Mouse (Mus musculus) midbrain, embryonic 14.5 days (tissue): ENCODE results near the gene Gm29666. TPM values are rescaled to one million over a fixed set of nuclear protein-coding genes. Genes with fewer than 3 reads are reported as not detected.
A peak's percentile ranks its signal among the peaks of the same experiment; 100 is the strongest.

Experiments used
- ATAC-seq: fragments of 200-750 bp; cut with Nextera tagmentation; 2 replicates; pipeline ENCODE4 v1.8.0; 2017; ENCODE audit warnings: moderate number of reproducible peaks, moderate library complexity; ENCODE audit not compliant: low FRiP score, low TSS enrichment
- DNase-seq: peaks from one replicate; pipeline ENCODE4 v3.0.0-alpha.2; 2015
- H3K27ac ChIP-seq: fragments of 300-500 bp; sonication (generic); replicated peaks from 2 replicates; pipeline ENCODE4 v1.5.1; 2014; ENCODE audit warnings: mild to moderate bottlenecking, low read depth, low read length, moderate library complexity
- H3K27me3 ChIP-seq: fragments of 300-500 bp; sonication (generic); 2 replicates; pipeline ENCODE4 v1.6.1; 2014; ENCODE audit warnings: low read length, control low read depth, mixed read lengths; ENCODE audit not compliant: control insufficient read depth, insufficient read depth
- H3K36me3 ChIP-seq: fragments of 300-500 bp; sonication (generic); 2 replicates; pipeline ENCODE4 v1.6.1; 2014; ENCODE audit warnings: low read length, control low read depth; ENCODE audit not compliant: control insufficient read depth, insufficient read depth
- H3K4me1 ChIP-seq: fragments of 300-500 bp; sonication (generic); 2 replicates; pipeline ENCODE4 v1.6.1; 2014; ENCODE audit warnings: mild to moderate bottlenecking, antibody characterized with exemption, low read length, control low read depth; ENCODE audit not compliant: control insufficient read depth, insufficient read depth
- H3K4me2 ChIP-seq: fragments of 300-500 bp; sonication (generic); 2 replicates; pipeline ENCODE4 v1.6.1; 2014; ENCODE audit warnings: mild to moderate bottlenecking, low read length, moderate library complexity
- H3K4me3 ChIP-seq: fragments of 300-500 bp; sonication (generic); replicated peaks from 2 replicates; pipeline ENCODE4 v1.5.1; 2014; ENCODE audit warnings: low read depth, low read length
- H3K9ac ChIP-seq: fragments of 300-500 bp; sonication (generic); replicated peaks from 2 replicates; pipeline ENCODE4 v1.6.1; 2014; ENCODE audit warnings: mild to moderate bottlenecking, low read length, moderate library complexity
- H3K9me3 ChIP-seq: fragments of 300-500 bp; sonication (generic); 2 replicates; pipeline ENCODE4 v1.6.1; 2016; ENCODE audit warnings: low read length, control low read depth, mixed read lengths; ENCODE audit not compliant: control insufficient read depth
- WGBS: fragments of 180-500 bp; shearing (Covaris S2); extraction: QIAGEN DNeasy Blood & Tissue Kit; methylation state at CpG from one replicate; pipeline ENCODE4 v1.1.7; 2014; 5-methylcytosine and 5-hydroxymethylcytosine counted together
- polyA plus RNA-seq: library from polyadenylated mRNA; unstranded; fragments of >200 nt; fragmentation: Nextera tagmentation; extraction: Ambion mirVana; gene quantifications from 2 replicates; pipeline ENCODE4 v1.2.1, GENCODE M21; 2014

The Gm29666 gene
- 0.46 and 0.51 TPM in 2 replicates for polyA plus RNA-seq

- Histone ChIP-seq H3K27ac (no peak within 1 kb of the TSS), H3K27me3 (no peaks in the 10 kb centered on the region), H3K9me3 (no peaks in the 10 kb centered on the region), H3K4me3 (no peak within 1 kb of the TSS), H3K4me2 (no peak within 1 kb of the TSS), H3K9ac (no peak within 1 kb of the TSS), H3K4me1 (peaks cover 5% of the 10 kb centered on the region), H3K36me3 (no peaks in the 10 kb centered on the region)
- ATAC-seq (no peak), DNase-seq (no peak)
- WGBS, result 98% methylated on average over 3 of the region's 3 CpGs
These were observed at the start of gene Gm29666 for GRCm38 (mm10) chr15:84919938-84920337. TSS of gene Gm29666 (minus strand) at chr15:84920038.

- 90% methylated on average over 4 of the region's 4 CpGs for WGBS
- Histone ChIP-seq H3K4me3 (no peak overlapping the region), H3K27me3 (no peaks in the 10 kb centered on the region), H3K36me3 (0 out of 2 replicates have a peak, but pooled peaks cover 7% of the 10 kb centered on the region), H3K9ac (no peak overlapping the region), H3K9me3 (no peaks in the 10 kb centered on the region), H3K27ac (no peak overlapping the region), H3K4me2 (no peak overlapping the region), H3K4me1 (peaks cover 8% of the 10 kb centered on the region)
- ATAC-seq (no peak), DNase-seq (no peak)
These were observed 48.7 kb upstream of the Gm29666 start for GRCm38 (mm10) chr15:84968534-84968933.

- no peaks in the 10 kb centered on the region for H3K9me3 ChIP-seq
- no peak overlapping the region for H3K4me2 ChIP-seq
- no peaks in the 10 kb centered on the region for H3K27me3 ChIP-seq
- H3K36me3 ChIP-seq, result 0 out of 2 replicates have a peak, but pooled peaks cover 7% of the 10 kb centered on the region
- no peak overlapping the region for H3K27ac ChIP-seq
- ATAC-seq (no peak), DNase-seq (peak; percentile 44)
- no peak overlapping the region for H3K9ac ChIP-seq
- H3K4me3 ChIP-seq, result no peak overlapping the region
- WGBS, result 71% methylated on average over 7 of the region's 7 CpGs
- H3K4me1 ChIP-seq, result peaks cover 5% of the 10 kb centered on the region
These were observed 45.9 kb upstream of the Gm29666 start for GRCm38 (mm10) chr15:84965575-84966360.

GRCm38 (mm10) chr15:84964771-84965170, 44.9 kb upstream of the Gm29666 start:
- H3K27ac ChIP-seq, result no peak overlapping the region
- H3K4me1 ChIP-seq, result peaks cover 10% of the 10 kb centered on the region
- no peak overlapping the region for H3K4me2 ChIP-seq
- H3K4me3 ChIP-seq, result no peak overlapping the region
- H3K27me3 ChIP-seq, result no peaks in the 10 kb centered on the region
- no peaks in the 10 kb centered on the region for H3K9me3 ChIP-seq
- DNase-seq (no peak), ATAC-seq (no peak)
- peaks cover 6% of the 10 kb centered on the region; the same call in 1 of the 2 replicates for H3K36me3 ChIP-seq
- WGBS, result 81% methylated on average over 5 of the region's 5 CpGs
- no peak overlapping the region for H3K9ac ChIP-seq

GRCm38 (mm10) chr15:84962518-84962917, 42.7 kb upstream of the Gm29666 start:
- Histone ChIP-seq H3K4me2 (no peak overlapping the region), H3K4me1 (peaks cover 17% of the 10 kb centered on the region), H3K9ac (no peak overlapping the region), H3K27me3 (no peaks in the 10 kb centered on the region), H3K36me3 (peaks cover 14% of the 10 kb centered on the region; the same call in 1 of the 2 replicates), H3K27ac (no peak overlapping the region), H3K9me3 (no peaks in the 10 kb centered on the region), H3K4me3 (no peak overlapping the region)
- 91% methylated on average over 2 of the region's 2 CpGs for WGBS
- ATAC-seq (no peak), DNase-seq (no peak)

GRCm38 (mm10) chr15:84960692-84961091, 40.9 kb upstream of the Gm29666 start:
- no peaks in the 10 kb centered on the region for H3K9me3 ChIP-seq
- peak overlapping the region; percentile 37 for H3K4me2 ChIP-seq
- H3K4me1 ChIP-seq, result peaks cover 17% of the 10 kb centered on the region
- 20% methylated on average over 8 of the region's 8 CpGs for WGBS
- peak overlapping the region; percentile 31; the same call in 1 of the 2 replicates for H3K9ac ChIP-seq
- H3K36me3 ChIP-seq, result peaks cover 19% of the 10 kb centered on the region; the same call in 1 of the 2 replicates
- H3K4me3 ChIP-seq, result no peak overlapping the region; the same call in 1 of the 2 replicates
- DNase-seq (peak; percentile 63), ATAC-seq (no peak)
- H3K27ac ChIP-seq, result peak overlapping the region; percentile 64
- no peaks in the 10 kb centered on the region for H3K27me3 ChIP-seq

GRCm38 (mm10) chr15:84959891-84960290, 40.1 kb upstream of the Gm29666 start:
- WGBS, result 88% methylated on average over 6 of the region's 6 CpGs
- peaks cover 17% of the 10 kb centered on the region for H3K4me1 ChIP-seq
- H3K9ac ChIP-seq, result peak overlapping the region; percentile 31; the same call in 1 of the 2 replicates
- H3K4me2 ChIP-seq, result no peak overlapping the region
- no peaks in the 10 kb centered on the region for H3K9me3 ChIP-seq
- no peak for ATAC-seq
- peaks cover 26% of the 10 kb centered on the region for H3K36me3 ChIP-seq
- no peaks in the 10 kb centered on the region for H3K27me3 ChIP-seq
- H3K27ac ChIP-seq, result no peak overlapping the region
- DNase-seq, result no peak
- no peak overlapping the region for H3K4me3 ChIP-seq

- H3K4me1 ChIP-seq, result peaks cover 17% of the 10 kb centered on the region
- no peaks in the 10 kb centered on the region for H3K27me3 ChIP-seq
- peaks cover 42% of the 10 kb centered on the region for H3K36me3 ChIP-seq
- no peak overlapping the region for H3K27ac ChIP-seq
- no peak for DNase-seq
- no peak overlapping the region for H3K4me3 ChIP-seq
- ATAC-seq, result no peak
- no peak overlapping the region for H3K9ac ChIP-seq
- no peaks in the 10 kb centered on the region for H3K9me3 ChIP-seq
- 89% methylated on average over 3 of the region's 3 CpGs for WGBS
- no peak overlapping the region for H3K4me2 ChIP-seq
These were observed 38.5 kb upstream of the Gm29666 start for GRCm38 (mm10) chr15:84958331-84958730.

GRCm38 (mm10) chr15:84957851-84958250, 38.0 kb upstream of the Gm29666 start:
- no peak overlapping the region for H3K4me2 ChIP-seq
- H3K27ac ChIP-seq, result no peak overlapping the region
- 21% methylated on average over 3 of the region's 3 CpGs for WGBS
- peaks cover 17% of the 10 kb centered on the region for H3K4me1 ChIP-seq
- H3K4me3 ChIP-seq, result no peak overlapping the region
- H3K27me3 ChIP-seq, result no peaks in the 10 kb centered on the region
- ATAC-seq, result peak; percentile 35; the same call in 1 of the 2 replicates
- peak; percentile 83 for DNase-seq
- H3K9me3 ChIP-seq, result no peaks in the 10 kb centered on the region
- peaks cover 47% of the 10 kb centered on the region for H3K36me3 ChIP-seq
- H3K9ac ChIP-seq, result no peak overlapping the region
